Mouse (Mus musculus) intestine, embryonic 14.5 days (tissue): Measurements from ENCODE around the gene Crabp2. TPM values are rescaled to one million over a fixed set of nuclear protein-coding genes. Genes with fewer than 3 reads are reported as not detected.

ENCODE experiments used
- ATAC-seq: fragments of 200-750 bp; cut with Nextera tagmentation; replicated peaks from 2 replicates; pipeline ENCODE4 v1.8.0; 2017; ENCODE audit warnings: low read depth, moderate number of reproducible peaks, moderate TSS enrichment, moderate library complexity; ENCODE audit not compliant: low FRiP score, low TSS enrichment
- DNase-seq: peaks from one replicate; pipeline ENCODE4 v3.0.0-alpha.2; 2018; ENCODE audit warnings: low spot score
- H3K27ac ChIP-seq: fragments of 300-500 bp; sonication (generic); 2 replicates; pipeline ENCODE4 v1.5.1; 2014; ENCODE audit warnings: low read depth, mild to moderate bottlenecking, control low read depth
- H3K27me3 ChIP-seq: fragments of 300-500 bp; sonication (generic); replicated peaks from 2 replicates; pipeline ENCODE4 v1.6.1; 2014; ENCODE audit warnings: low read length, control low read depth; ENCODE audit not compliant: control insufficient read depth, insufficient read depth
- H3K36me3 ChIP-seq: fragments of 300-500 bp; sonication (generic); 2 replicates; pipeline ENCODE4 v1.6.1; 2014; ENCODE audit warnings: low read length, control low read depth; ENCODE audit not compliant: control insufficient read depth, insufficient read depth
- H3K4me1 ChIP-seq: fragments of 300-500 bp; sonication (generic); replicated peaks from 2 replicates; pipeline ENCODE4 v1.6.1; 2014; ENCODE audit warnings: low read length, control low read depth, mixed read lengths; ENCODE audit not compliant: control insufficient read depth, insufficient read depth
- H3K4me2 ChIP-seq: fragments of 300-500 bp; sonication (generic); 2 replicates; pipeline ENCODE4 v1.6.1; 2014; ENCODE audit warnings: low read length
- H3K4me3 ChIP-seq: fragments of 300-500 bp; sonication (generic); 2 replicates; pipeline ENCODE4 v1.5.1; 2014; ENCODE audit warnings: low read depth, low read length, control low read depth, mixed read lengths
- H3K9ac ChIP-seq: fragments of 300-500 bp; sonication (generic); 2 replicates; pipeline ENCODE4 v1.6.1; 2014; ENCODE audit warnings: mild to moderate bottlenecking, low read length
- H3K9me3 ChIP-seq: fragments of 300-500 bp; sonication (generic); 2 replicates; pipeline ENCODE4 v1.6.1; 2016; ENCODE audit warnings: low read length, control low read depth; ENCODE audit not compliant: control insufficient read depth
- WGBS: fragments of 180-500 bp; shearing (Covaris S2); extraction: QIAGEN DNeasy Blood & Tissue Kit; methylation state at CpG from one replicate; pipeline ENCODE4 v1.1.7; 2014; 5-methylcytosine and 5-hydroxymethylcytosine counted together
- polyA plus RNA-seq: library from polyadenylated mRNA; unstranded; fragments of >200 nt; fragmentation: Nextera tagmentation; extraction: Ambion mirVana; gene quantifications from 2 replicates; pipeline ENCODE4 v1.2.1, GENCODE M21; 2014

The Crabp2 gene
- polyA plus RNA-seq, 1 experiment from 2014 or later: 9.7 TPM

GRCm38 (mm10) chr3:87981894-87982835 lies 33.7 kb downstream of the Crabp2 start:
- H3K4me2 ChIP-seq: peak overlapping the region; percentile 44
- H3K27ac ChIP-seq: peak overlapping the region; percentile 97
- H3K4me3 ChIP-seq: no peak overlapping the region
- 25% methylated on average over 12 of the region's 12 CpGs for WGBS
- no peaks in the 10 kb centered on the region for H3K27me3 ChIP-seq
- no peaks in the 10 kb centered on the region for H3K9me3 ChIP-seq
- peak overlapping the region; percentile 39 for H3K9ac ChIP-seq
- H3K4me1 ChIP-seq: peaks cover 54% of the 10 kb centered on the region
- H3K36me3 ChIP-seq: peaks cover 7% of the 10 kb centered on the region
- peak; percentile 72 for DNase-seq
- ATAC-seq: peak; percentile 28; the same call in 1 of the 2 replicates

GRCm38 (mm10) chr3:87982836-87983601 lies 34.6 kb downstream of the Crabp2 start:
- Histone ChIP-seq H3K9me3 (no peaks in the 10 kb centered on the region), H3K27ac (peak overlapping the region; percentile 97), H3K27me3 (peaks cover 1% of the 10 kb centered on the region; the same call in 1 of the 2 replicates), H3K36me3 (no peaks in the 10 kb centered on the region; the same call in 1 of the 2 replicates), H3K4me2 (peak overlapping the region; percentile 44), H3K9ac (peak overlapping the region; percentile 39), H3K4me3 (no peak overlapping the region), H3K4me1 (peaks cover 58% of the 10 kb centered on the region)
- 1% methylated on average over 13 of the region's 13 CpGs for WGBS
- ATAC-seq (peak; percentile 67), DNase-seq (peak; percentile 79)

- H3K36me3 ChIP-seq: no peaks in the 10 kb centered on the region; the same call in 1 of the 2 replicates
- H3K9me3 ChIP-seq: no peaks in the 10 kb centered on the region
- peak overlapping the region; percentile 39; the same call in 1 of the 2 replicates for H3K9ac ChIP-seq
- ATAC-seq: no peak
- DNase-seq: no peak
- H3K4me1 ChIP-seq: peaks cover 61% of the 10 kb centered on the region
- no peak overlapping the region for H3K4me3 ChIP-seq
- WGBS: 47% methylated on average over 6 of the region's 6 CpGs
- H3K27ac ChIP-seq: peak overlapping the region; percentile 97
- peaks cover 7% of the 10 kb centered on the region for H3K27me3 ChIP-seq
- H3K4me2 ChIP-seq: peak overlapping the region; percentile 44
These were observed 35.2 kb downstream of the Crabp2 start for GRCm38 (mm10) chr3:87983627-87984026.

DNA sequence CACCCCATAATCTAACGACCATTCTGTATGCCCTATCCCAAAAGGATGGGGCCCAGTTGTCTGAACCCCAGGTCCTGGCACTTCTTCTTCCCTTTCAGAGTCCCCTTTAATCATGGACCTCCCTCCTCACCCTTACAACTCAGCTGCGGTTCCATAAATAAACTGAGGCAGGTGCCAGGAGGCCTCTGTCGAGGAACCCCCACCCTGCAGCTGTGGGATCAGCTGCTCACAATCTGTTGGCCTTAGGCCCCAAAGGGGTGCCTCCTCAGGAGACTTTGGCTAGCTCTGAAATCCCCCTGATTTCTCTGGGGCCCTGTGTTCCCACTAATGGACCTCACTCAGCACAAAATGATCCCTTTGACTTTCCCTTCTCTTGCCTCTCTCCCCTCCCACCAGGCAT lies 35.6 kb downstream of the Crabp2 start:
- no peak for DNase-seq
- ATAC-seq: no peak
- no peak overlapping the region; the same call in 1 of the 2 replicates for H3K4me2 ChIP-seq
- no peaks in the 10 kb centered on the region for H3K36me3 ChIP-seq
- H3K4me1 ChIP-seq: peaks cover 61% of the 10 kb centered on the region
- H3K27me3 ChIP-seq: peaks cover 12% of the 10 kb centered on the region
- H3K9ac ChIP-seq: no peak overlapping the region
- 12% methylated on average over 3 of the region's 3 CpGs for WGBS
- H3K27ac ChIP-seq: peak overlapping the region; percentile 97; the same call in 1 of the 2 replicates
- no peaks in the 10 kb centered on the region for H3K9me3 ChIP-seq
- H3K4me3 ChIP-seq: no peak overlapping the region

- H3K27me3 ChIP-seq: peaks cover 25% of the 10 kb centered on the region
- H3K4me1 ChIP-seq: peaks cover 57% of the 10 kb centered on the region
- H3K4me3 ChIP-seq: no peak overlapping the region
- no peak overlapping the region for H3K4me2 ChIP-seq
- DNase-seq (no peak), ATAC-seq (no peak)
- no peaks in the 10 kb centered on the region for H3K36me3 ChIP-seq
- peak overlapping the region; percentile 77 for H3K27ac ChIP-seq
- 40% methylated on average over 12 of the region's 12 CpGs for WGBS
- no peak overlapping the region for H3K9ac ChIP-seq
- no peaks in the 10 kb centered on the region for H3K9me3 ChIP-seq
These were observed 37.2 kb downstream of the Crabp2 start for GRCm38 (mm10) chr3:87985505-87986320.

DNA sequence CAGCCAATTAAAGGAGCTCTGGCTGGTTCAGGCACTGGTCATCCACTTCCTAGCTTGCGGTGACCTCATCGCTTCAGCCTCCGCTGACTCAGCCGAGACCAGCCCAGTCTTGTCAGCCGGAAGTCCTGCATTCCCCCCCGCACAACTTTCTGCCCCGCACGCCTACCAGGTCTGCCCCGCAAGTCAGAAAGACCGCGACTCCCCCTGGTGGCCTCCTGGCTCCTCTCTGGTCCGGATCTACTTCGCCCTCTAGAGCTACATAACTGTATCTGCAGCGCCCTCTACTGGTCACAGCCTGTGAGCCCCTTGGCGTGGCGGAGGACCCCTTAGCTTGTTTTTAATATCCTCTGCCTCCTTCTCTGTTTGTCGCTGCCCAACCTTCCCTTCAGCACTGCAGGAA lies 38.4 kb downstream of the Crabp2 start:
- H3K4me2 ChIP-seq: peak overlapping the region; percentile 72
- peak; percentile 73 for ATAC-seq
- peak overlapping the region; percentile 77; the same call in 1 of the 2 replicates for H3K27ac ChIP-seq
- H3K4me1 ChIP-seq: peaks cover 51% of the 10 kb centered on the region
- peaks cover 36% of the 10 kb centered on the region for H3K27me3 ChIP-seq
- H3K9me3 ChIP-seq: no peaks in the 10 kb centered on the region
- DNase-seq: peak; percentile 100
- WGBS: 0% methylated on average over 17 of the region's 17 CpGs
- H3K36me3 ChIP-seq: no peaks in the 10 kb centered on the region
- peak overlapping the region; percentile 20 for H3K9ac ChIP-seq
- H3K4me3 ChIP-seq: peak overlapping the region; percentile 38

GRCm38 (mm10) chr3:87987633-87988032 lies 39.2 kb downstream of the Crabp2 start:
- ATAC-seq (peak; percentile 36; the same call in 1 of the 2 replicates), DNase-seq (peak; percentile 69)
- H3K27me3 ChIP-seq: peaks cover 44% of the 10 kb centered on the region
- peak overlapping the region; percentile 38 for H3K4me3 ChIP-seq
- no peak overlapping the region for H3K27ac ChIP-seq
- no peaks in the 10 kb centered on the region for H3K36me3 ChIP-seq
- H3K9me3 ChIP-seq: no peaks in the 10 kb centered on the region
- H3K4me1 ChIP-seq: peaks cover 43% of the 10 kb centered on the region
- peak overlapping the region; percentile 20 for H3K9ac ChIP-seq
- WGBS: 0% methylated on average over 15 of the region's 15 CpGs
- peak overlapping the region; percentile 72 for H3K4me2 ChIP-seq

GRCm38 (mm10) chr3:87988068-87988467 lies 39.6 kb downstream of the Crabp2 start:
- DNase-seq (no peak), ATAC-seq (no peak)
- Histone ChIP-seq H3K4me1 (peaks cover 39% of the 10 kb centered on the region), H3K9ac (no peak overlapping the region), H3K9me3 (no peaks in the 10 kb centered on the region), H3K27ac (no peak overlapping the region), H3K4me3 (peak overlapping the region; percentile 38), H3K27me3 (peaks cover 48% of the 10 kb centered on the region), H3K4me2 (peak overlapping the region; percentile 72), H3K36me3 (no peaks in the 10 kb centered on the region)
- WGBS: 4% methylated on average over 15 of the region's 15 CpGs
